Mouse (Mus musculus) skeletal muscle tissue, adult 2 months (tissue): ENCODE measurements around the gene Ppp1r21.

Experiments used
- DNase-seq: peaks from one replicate; pipeline ENCODE4 v3.0.0-alpha.2; 2012; ENCODE audit warnings: low read depth, low spot score

The Ppp1r21 gene

DNA sequence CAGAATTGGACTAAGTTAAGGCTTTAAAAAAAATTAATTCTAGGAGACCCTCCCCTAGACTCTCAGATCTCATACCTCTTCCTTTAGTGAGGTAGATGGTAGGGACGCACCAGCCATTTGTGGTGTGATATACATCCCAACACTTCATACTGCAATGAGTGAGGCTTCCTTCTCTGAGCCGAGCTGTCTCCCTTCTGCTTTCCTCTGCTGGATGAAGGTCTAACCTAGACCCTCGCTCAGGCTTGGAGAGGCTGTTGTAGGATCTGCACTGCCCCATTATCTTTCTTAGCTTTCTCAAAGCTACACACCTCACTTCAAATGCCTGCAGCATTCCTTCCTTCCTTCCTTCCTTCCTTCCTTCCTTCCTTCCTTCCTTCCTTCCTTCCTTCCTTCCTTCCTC, 83.8 kb downstream of the Ppp1r21 start:
- no peak for DNase-seq

DNA sequence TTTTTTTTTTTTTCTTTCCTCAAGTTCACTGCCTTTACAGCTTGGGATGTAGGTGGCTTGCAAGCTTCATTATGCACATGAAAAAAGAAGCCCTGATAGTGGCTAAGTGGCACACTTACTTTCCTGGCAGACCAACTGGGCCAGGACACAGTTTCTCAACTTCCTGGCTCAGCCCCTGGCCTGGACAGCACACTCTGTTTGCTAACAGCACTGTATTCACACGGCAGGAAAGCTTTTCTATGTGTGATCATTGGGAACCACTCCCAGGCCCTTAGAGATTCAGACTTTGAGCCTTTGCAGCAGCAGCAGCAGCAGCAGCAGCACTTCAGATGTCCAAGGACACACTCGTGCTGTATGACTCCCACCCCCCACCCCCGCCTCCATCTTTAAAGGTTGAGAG, 84.3 kb downstream of the Ppp1r21 start:
- no peak for DNase-seq

DNA sequence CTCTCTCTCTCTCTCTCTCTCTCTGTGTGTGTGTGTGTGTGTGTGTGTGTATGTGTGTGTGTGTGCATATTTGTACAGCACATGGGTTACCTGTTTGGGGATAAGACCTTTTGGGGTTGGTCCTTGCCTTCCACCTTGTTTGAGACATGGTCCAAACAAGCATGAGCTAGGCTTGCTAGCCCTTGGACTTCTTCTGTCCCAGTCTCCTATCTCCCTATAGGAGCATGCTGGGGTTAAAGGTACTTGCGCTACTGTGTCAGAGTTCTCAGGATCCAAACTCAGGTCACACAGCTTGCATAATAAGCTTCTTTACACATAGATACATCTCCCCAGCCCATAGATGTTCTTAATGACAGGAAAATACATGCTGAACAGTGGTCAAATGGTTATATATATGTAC, 84.8 kb downstream of the Ppp1r21 start:
- no peak for DNase-seq

DNA sequence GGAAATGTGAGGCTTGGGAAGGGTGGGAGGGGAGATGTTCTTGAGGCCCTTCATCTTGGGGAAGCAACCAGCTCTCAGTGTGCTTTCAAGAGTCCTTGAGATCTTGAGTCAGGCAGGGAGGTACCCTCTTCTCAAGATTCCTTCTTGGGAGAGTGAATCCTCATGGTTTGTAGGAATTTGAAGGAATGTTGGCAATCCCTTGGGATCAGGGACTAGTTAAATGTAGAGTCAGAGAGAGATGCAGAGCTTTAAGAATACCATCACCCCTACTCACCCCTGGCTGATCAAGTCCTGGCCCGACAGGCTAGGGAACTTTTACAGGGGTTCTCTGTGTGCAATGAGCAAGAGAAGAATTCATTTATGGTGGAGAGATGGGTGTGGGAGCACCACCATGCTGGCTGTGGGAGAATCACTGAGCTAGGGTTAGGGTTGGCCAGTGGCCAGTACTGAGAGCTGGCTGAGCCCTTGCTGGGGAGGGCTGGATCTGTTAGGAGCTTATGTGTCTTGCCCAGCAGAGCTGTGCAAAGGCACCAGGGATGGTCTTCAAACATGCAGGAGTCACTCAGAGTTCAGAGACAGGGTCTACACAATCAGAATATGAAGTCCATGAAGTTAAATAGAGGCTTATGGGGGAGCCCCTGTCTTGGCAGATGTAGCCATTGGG, 85.7 kb downstream of the Ppp1r21 start:
- DNase-seq: no peak

DNA sequence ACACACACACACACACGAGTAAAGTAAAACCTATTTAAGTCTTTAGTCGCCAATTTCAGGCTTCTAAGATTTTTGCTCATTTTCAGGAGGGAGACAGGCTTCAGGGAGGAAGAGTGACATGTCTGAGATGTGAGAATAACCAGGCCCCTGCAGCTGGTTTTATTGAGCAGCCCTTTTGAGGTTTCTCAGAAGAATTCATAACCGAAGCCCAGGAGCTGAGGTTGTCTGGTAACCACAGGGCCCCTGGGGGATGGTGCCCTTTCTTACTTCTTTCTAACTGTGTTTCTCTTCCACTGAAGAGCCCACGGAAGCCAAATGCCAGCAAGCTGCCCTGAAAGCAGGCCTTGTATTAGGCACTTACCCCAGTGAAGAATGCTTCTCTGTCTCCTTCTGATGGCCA, 91.0 kb downstream of the Ppp1r21 start:
- DNase-seq: no peak

DNA sequence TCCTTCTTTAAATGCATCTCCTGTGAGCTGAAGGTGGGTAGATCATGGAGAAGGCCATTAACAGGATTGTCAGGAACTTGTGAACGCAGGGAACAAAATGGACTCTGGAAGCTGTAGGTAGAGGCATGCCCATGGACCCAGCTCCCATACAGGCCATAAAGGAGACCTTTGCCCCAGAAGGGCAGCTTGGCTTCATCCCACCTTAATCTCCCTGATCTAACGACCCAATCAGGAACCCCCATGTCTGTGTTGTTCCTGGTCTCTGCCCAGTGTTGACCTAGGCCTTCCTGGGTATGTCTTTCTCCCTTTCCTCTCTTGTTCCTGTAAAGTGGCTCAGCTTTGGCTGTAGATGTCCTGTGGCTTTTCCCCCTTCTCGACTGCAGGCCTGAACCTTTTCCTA, 91.5 kb downstream of the Ppp1r21 start:
- DNase-seq: no peak

DNA sequence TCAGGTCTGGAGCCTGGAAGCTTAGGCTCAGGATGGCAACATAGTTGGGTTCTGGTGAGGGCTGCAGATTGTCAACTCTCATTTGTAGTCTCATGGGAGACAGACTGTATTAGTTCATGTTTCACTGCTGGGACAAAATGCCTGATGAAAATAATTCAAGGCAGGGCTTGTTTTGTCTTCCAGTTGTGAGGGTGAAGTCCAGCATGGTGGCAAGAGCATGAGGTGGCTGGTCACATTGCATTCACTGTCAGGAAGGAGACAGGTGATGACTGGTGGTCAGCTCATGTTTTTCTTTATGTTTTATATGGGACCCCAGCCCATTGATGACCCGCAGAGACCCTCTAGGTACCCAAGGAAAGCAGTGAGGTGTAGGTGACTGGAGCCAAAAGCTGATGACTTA, 92.8 kb downstream of the Ppp1r21 start:
- no peak for DNase-seq

DNA sequence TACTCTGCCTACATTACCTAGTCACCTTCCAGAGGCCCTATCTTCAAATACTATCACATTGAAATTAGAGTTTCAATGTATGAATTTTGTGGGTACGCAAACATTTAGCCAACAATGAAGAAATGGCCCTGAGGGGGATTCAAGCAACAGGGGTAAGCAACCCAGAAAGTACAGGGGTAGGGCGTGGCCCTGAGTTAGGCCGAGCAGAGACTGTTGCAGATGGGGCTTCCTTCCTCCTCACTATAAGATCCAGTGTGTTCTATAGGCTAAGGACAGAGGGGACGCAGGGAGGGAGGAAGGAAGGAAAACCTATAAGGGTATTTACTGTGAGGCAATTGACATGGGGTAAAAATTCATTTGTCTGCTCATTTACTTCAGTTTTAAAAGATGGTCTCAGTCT, 94.5 kb downstream of the Ppp1r21 start:
- no peak for DNase-seq

DNA sequence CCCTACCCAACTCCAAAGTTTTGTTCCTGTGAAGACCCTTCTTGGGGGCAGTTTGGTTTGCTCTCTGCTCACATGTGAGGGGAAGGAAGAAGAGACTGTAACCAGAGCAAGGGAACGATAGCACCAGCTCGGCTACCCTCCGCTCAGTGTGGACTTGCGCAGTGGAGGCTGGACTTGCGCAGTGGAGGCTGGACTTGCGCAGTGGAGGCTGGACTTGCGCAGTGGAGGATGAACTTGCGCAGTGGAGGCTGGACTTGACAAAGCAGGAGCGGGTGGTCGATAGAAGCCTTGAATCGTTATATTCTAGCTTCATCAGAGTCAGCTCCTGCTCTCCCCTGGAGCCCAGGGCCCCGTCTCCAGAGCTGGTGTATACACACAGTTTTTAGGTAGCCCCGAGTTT, 95.4 kb downstream of the Ppp1r21 start:
- no peak for DNase-seq

DNA sequence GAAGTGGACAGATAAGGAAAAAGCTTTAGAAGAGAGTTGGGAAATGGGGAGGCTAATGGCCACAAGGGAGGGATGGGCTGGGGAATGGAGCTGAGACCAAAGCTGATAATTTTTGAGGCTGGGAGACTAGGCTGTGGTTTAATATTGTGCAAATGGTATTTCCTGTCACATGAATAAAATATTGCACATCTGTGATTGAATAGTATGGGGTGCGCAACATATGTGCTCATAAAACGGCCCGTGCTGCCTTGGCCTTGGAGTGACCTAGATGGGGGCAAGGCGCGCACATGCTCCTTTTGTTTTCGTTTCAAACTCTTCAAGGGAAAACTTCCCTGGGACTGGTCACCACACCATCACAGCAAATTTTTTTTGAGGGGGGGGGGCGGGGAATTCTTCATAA, 96.0 kb downstream of the Ppp1r21 start:
- DNase-seq: no peak

DNA sequence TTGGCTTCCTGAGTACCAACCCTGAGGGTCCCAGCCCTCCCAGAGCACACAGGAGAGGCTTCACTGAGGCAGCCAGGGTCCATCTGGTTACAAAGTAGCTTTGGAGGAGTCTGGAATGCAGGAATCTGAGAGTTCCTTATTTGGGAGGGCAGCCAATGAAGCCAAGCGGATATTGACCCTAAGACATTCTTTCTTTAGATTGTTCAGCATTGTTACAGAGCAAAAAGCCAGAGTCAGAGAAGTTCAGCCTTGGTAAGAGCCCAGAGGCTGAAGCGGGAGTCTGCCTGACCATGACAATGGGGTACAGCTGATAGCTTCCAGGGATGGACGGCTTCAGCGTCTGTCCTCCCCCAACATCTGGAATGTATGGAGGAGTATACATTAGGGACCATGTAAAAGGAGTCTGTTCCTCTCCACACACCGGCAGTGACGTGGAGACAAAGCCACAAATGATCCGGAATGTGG, 96.5 kb downstream of the Ppp1r21 start:
- DNase-seq: no peak

DNA sequence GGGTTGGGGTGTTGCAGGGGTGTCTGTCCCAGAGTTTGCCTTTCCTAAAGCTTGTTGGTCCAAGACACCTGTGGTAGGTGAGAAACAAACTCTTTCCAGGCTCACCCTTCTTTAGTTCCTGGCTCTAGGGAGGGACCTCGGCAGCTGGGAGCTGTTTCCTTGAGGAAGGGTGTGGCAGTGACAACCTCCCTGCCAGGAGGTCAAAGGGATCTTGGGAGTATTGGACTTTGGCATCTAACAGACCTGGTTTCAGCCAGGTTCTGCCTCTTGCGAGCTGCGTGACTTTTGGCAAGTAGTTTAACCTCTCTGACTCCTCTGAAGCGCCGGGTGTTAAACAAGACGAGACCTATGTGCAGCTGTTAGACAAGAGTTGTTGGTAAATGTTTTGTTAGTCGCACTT, 97.2 kb downstream of the Ppp1r21 start:
- DNase-seq: no peak

DNA sequence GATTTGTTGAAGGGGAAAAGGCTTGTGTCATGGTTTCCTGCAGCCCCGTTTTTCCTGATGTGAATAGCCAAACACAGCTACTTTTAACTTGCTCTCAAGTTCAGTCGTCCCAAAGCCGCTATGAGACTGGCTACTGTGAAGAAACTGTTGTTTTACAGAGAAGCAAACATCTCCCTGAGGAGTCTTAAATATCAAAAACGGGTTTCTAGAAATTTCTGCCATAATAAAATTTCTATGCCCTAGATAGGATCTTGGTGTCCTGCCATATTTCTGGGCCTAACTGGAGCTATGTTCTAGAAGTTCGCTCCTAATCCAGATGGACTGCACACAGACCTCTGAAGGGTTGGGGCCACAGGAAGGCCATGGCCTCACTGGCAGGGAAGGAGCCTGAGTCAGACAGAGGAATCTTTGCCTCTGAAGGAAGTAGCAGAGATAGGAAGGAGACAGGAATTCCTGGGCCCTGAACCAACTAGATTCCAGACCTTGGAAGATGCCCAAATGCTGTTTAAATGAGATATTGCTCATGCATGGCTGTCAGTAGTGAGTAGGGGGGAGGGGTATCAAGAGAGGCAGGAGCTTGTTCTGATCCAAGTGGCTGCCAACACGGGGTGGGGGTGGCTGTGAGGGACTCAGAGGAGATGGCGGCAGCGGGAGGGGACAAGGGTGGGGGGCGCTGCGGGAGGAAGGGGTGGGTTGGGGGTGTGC, 98.9 kb downstream of the Ppp1r21 start:
- peak; percentile 85 for DNase-seq

DNA sequence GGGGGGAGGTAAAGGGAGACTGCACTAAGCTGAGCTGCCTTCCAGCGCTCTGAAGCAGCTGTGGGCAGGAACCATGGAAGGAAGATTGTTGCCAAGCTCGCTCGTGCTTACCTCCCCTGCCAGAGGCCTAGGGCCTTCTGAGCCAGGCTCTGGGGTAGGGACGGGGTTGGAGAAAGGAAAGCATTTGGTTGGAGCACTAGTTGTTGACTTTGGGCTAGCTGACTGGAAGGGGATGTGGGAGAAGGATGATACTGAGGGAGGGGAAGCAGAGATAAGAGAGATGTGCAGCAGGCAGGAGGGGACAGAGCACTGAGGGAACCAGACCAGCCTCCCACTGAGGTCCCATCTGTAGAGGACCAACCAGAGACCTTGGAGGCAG, 99.5 kb downstream of the Ppp1r21 start:
- no peak for DNase-seq

DNA sequence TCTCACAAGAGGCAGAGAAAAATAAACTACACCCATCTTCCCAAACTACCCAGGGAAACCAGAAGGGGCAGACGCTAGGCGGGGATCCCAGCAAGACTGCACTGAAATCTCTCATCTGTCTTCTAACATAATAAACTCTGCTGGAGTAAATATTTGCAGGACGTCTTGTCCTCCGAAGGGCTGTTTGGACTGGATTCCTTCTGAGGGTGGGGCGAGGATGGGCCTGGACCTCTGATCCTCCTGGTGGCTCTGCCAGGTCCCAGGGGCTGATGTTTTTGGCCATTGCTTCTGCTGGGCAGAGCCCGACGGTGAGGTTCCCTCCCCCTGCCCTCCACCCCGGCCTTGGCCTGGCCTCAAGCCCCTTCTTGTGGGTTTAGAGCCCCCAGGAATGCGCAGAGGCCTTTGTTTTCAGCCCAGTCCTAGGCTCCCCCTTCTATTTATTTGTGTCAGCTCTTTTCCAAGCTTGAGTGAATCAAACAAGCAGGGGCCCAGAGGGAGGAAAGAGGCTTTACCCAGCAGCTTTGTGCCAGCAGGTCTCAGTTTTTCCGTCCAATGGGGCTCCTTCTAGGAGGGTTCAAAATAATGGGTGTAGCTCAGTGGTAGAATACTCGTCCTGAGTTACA, 100.1 kb downstream of the Ppp1r21 start:
- peak; percentile 35 for DNase-seq

DNA sequence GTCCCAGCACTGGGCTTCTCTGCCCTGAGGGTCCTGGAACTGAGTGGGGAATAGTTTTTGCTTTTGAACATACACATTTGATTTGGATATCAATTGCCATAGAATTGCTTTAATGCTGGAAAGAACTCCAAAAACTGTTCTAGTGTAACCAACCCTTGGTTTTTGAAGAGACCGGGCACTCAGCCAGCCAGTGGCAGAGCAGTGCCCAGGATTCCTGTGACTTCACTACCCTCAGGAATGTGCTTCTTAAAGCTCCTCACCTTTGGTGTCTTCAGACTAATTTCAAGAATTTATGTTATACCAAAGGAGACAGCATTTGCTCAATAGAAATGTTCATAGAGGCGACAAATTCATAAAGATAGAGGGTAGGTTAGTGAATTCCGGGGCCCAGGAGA, 100.6 kb downstream of the Ppp1r21 start:
- no peak for DNase-seq

DNA sequence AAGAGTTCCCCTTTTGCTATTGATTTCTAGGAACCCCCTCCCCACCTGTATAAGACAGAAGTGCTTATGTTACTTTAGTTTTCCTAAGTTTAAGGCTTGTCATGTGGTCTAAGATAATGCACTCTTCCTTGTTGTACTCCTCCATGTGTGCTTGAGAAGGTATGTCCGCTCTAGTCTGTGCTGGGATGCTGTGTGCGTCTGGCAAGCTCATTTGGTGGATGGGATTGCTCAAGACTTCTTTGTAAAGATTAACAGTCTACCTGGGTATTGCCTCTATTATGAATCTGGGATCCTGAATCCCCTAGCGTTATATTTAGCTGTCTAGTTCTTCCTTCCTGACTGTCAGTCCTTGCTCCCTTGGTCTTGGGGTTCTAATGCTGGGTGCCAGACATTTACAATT, 102.7 kb downstream of the Ppp1r21 start:
- DNase-seq: no peak

DNA sequence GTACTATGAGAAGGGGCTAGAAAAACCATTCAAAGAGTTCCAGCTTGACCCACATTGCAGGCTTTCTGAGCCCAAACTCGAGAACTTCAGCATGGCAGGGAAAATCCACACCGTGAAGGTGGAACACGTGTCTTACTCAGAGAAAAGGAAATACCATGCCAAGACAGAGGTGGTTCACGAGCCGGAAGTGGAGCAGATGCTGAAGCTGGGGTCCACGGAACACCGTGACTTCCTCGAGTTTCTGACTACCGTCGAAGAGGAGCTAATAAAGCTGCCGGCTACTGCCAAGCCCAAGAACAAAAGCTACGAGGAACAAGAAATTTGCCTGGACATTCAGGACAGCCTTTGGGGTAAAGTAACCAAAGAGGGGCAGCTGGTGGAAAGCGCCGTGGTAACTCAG, 106.2 kb downstream of the Ppp1r21 start:
- no peak for DNase-seq

DNA sequence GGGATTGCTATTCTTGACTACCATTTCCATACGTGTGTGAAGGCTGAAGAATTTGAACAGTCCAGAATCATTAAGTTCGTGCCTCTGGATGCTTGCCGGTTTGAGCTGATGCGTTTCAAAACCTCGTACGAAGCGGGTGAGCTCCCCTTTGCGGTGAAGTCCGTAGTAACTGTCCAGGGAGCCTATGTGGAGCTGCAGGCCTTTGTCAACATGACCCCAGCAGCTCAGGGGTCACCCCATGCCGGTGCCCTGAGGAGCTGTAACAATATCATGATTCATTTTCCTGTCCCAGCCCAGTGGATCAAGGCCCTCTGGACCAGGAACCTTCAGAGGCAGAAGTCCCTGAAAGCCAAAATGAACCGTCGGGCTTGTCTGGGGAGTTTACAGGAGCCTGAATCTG, 106.7 kb downstream of the Ppp1r21 start:
- DNase-seq: no peak
